Mouse (Mus musculus): ENCODE measurements at regions not wholly inside any gene's neighbourhood (a gene's known extent, or its start where the extent isn't known, plus 50 kb on each side); places are given as distances from the start of the nearest gene placed in this dataset.
A peak's percentile ranks its signal among the peaks of the same experiment; 100 is the strongest.

DNA sequence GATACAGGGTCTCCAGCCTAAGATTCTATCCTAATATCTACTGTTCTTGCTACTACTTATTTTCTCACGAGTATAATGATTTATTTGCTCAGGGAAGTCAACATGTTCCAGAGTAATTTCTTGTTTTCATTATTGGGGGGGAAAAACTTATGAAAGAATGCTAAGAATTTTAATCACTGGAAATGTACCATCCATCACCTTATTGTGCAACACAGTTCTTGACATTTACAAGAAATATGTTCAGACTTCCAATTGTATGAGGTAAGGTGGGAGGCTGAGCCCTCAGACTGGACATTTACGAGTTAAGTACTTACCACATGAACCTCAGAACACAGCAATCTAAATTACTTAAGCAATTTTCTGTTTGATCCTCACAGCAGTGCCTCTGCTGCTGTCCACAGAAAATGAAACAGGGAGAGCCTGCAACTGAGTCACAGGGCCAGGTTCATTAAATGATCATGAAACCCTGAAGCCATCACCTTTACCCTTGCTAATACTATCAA is 118.1 kb upstream of the Tmtc1 start:
- H3K4me3 ChIP-seq = no peak overlapping the region
- H3K4me2 ChIP-seq = no peak overlapping the region
- ATAC-seq (ENCODE audit: low FRiP score, low read depth) = no peak
- H3K9ac ChIP-seq = no peak overlapping the region
- no peak overlapping the region for H3K27ac ChIP-seq (replicated peaks)
- H3K27me3 ChIP-seq = no peaks in the 10 kb centered on the region
- no peaks in the 10 kb centered on the region for H3K36me3 ChIP-seq
- WGBS = 69% methylated on average over 2 of the region's 2 CpGs
- H3K4me1 ChIP-seq (replicated peaks) = no peaks in the 10 kb centered on the region; the same call in 1 of the 2 replicates
- H3K9me3 ChIP-seq = no peaks in the 10 kb centered on the region

DNA sequence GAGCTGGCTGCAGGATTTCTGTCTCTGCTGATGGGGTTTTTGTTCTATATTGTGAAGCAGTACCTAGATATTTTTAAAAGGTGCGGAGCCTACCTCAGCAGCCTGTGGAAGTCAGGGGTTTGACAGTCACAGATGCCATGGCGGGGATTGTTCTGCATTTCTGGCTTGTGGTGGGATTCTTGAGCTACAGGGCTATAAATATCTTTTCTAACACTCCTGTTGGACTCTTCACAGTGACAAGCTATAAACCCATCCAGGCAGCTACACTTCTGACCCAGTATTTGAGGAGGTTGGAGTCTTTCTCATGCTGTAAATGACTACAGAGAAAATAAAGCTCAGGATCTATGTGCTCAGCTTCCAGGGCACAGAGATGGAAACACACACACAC is 112.3 kb upstream of the Tmtc1 start:
- no peak overlapping the region for H3K4me3 ChIP-seq
- no peaks in the 10 kb centered on the region for H3K9me3 ChIP-seq
- H3K36me3 ChIP-seq = no peaks in the 10 kb centered on the region
- no peak for ATAC-seq (ENCODE audit: low FRiP score, low read depth)
- H3K9ac ChIP-seq = no peak overlapping the region
- 87% methylated on average over 2 of the region's 2 CpGs for WGBS
- H3K4me1 ChIP-seq (replicated peaks) = no peaks in the 10 kb centered on the region
- no peak overlapping the region for H3K4me2 ChIP-seq
- no peak overlapping the region for H3K27ac ChIP-seq (replicated peaks)
- no peaks in the 10 kb centered on the region for H3K27me3 ChIP-seq

DNA sequence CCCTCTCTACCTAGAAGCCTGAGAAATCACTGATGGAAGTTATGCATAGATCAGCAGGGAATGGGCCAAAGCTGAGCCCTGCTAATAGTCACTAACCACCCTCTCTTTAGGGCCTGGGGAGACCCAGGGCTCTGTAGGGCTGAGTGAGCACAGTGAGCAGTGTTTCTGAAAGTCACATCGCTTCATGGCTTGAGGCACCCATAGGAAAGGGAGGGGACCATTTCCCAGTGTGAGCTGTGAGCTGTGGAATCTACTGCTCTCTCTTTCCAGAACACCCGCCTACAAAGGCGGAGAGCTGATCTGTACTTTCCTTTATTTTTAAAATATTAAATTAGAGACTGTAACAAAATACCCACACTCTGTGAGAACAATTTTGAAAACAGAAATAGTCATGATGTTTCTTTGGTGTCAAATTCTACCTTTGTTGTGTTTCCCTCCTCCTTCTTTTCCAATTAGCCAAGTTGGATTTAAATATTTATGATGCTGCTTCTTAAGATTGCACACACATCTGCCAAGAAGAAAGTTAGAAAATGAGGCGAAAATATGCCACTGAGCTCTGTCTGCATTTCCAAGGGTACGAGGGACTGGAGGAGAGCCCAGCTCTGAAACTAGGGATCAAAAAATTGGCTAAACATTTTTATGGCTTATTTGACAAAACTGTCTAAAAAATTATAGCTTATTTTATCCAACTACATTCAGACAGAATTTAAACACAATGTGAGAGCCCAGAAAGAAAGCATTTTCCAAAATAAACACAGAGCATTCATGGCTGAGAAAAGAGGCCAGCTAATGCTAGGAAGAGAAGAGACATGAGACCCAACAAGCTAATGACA is 111.7 kb upstream of the Tmtc1 start:
- no peaks in the 10 kb centered on the region for H3K4me1 ChIP-seq (replicated peaks)
- H3K4me3 ChIP-seq = no peak overlapping the region
- no peak overlapping the region for H3K4me2 ChIP-seq
- WGBS = 72% methylated on average over 5 of the region's 5 CpGs
- no peak; the same call in 1 of the 2 replicates for ATAC-seq (ENCODE audit: low FRiP score, low read depth)
- no peak overlapping the region for H3K27ac ChIP-seq (replicated peaks)
- no peaks in the 10 kb centered on the region for H3K36me3 ChIP-seq
- no peaks in the 10 kb centered on the region for H3K9me3 ChIP-seq
- H3K9ac ChIP-seq = no peak overlapping the region
- H3K27me3 ChIP-seq = no peaks in the 10 kb centered on the region

DNA sequence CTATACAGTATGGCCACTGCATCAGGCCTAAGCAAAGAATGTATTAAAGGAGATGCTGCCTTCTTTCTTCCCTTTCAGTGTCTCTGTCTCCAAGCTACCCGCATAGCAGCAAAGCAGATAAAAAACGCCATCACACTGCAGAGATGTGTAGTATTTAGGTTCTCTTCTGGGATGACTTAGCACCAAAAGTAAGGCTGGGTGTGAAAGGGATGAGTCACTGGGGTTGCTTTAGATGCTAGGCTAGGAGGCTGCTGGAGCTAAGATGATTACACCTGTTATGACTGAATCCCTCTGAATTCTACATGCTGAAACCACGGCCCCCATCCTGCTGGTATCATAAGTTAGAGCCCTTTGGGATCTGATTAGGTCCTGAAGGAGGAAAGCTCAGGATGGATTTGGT is 110.3 kb upstream of the Tmtc1 start:
- Histone ChIP-seq H3K4me1 (replicated peaks) (no peaks in the 10 kb centered on the region), H3K9me3 (no peaks in the 10 kb centered on the region), H3K4me2 (no peak overlapping the region), H3K27me3 (no peaks in the 10 kb centered on the region), H3K9ac (no peak overlapping the region), H3K27ac (replicated peaks) (no peak overlapping the region), H3K4me3 (no peak overlapping the region), H3K36me3 (no peaks in the 10 kb centered on the region)
- 91% methylated on average over 3 of the region's 3 CpGs for WGBS
- ATAC-seq (ENCODE audit: low FRiP score, low read depth) = no peak

DNA sequence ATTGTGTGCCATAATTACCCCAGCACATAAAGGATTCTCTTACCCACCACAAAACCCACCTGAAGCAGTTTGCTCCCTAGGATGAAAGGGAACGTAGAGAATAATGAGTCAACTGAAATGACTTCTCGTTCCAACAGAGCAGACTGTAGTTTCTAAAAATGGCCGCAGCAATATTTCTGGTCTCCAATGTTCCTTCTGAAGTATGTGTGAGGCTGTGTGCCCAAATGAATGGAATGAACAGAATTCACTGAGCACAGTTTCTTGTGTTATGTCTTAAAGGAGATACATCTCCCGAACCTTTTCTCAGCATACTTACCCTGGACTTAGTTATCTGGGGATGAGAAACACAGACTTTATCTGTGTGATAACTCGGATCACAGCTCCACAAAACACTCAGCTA is 109.4 kb upstream of the Tmtc1 start:
- H3K27me3 ChIP-seq = no peaks in the 10 kb centered on the region
- 78% methylated on average over 5 of the region's 5 CpGs for WGBS
- H3K27ac ChIP-seq (replicated peaks) = no peak overlapping the region
- no peaks in the 10 kb centered on the region for H3K4me1 ChIP-seq (replicated peaks)
- H3K36me3 ChIP-seq = no peaks in the 10 kb centered on the region
- H3K4me2 ChIP-seq = no peak overlapping the region
- no peak overlapping the region for H3K9ac ChIP-seq
- no peaks in the 10 kb centered on the region for H3K9me3 ChIP-seq
- no peak overlapping the region for H3K4me3 ChIP-seq
- ATAC-seq (ENCODE audit: low FRiP score, low read depth) = no peak

DNA sequence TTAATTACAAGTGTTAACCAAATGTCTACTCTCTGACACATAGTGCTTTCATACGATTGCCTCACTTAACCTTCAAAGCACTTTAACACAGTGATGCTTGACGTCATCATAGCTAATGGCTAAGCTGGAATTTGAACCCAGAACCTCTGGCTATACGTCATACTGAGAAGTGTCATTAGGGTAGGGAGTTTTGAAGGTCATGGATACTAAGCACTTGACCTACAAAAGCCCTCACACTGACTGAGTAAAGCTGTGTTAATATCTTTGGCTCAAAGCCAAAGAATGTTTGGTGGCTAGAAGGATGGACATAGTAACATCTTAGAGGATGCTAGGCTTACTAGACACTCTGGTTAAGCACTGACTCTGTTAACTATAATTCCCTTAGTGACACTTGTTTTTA is 106.9 kb upstream of the Tmtc1 start:
- H3K4me3 ChIP-seq = no peak overlapping the region
- no peaks in the 10 kb centered on the region for H3K4me1 ChIP-seq (replicated peaks)
- no peak overlapping the region for H3K9ac ChIP-seq
- H3K27me3 ChIP-seq = no peaks in the 10 kb centered on the region
- H3K4me2 ChIP-seq = no peak overlapping the region
- ATAC-seq (ENCODE audit: low FRiP score, low read depth) = no peak
- 72% methylated on average over 3 of the region's 3 CpGs for WGBS
- no peaks in the 10 kb centered on the region for H3K9me3 ChIP-seq
- H3K27ac ChIP-seq (replicated peaks) = no peak overlapping the region
- no peaks in the 10 kb centered on the region for H3K36me3 ChIP-seq

DNA sequence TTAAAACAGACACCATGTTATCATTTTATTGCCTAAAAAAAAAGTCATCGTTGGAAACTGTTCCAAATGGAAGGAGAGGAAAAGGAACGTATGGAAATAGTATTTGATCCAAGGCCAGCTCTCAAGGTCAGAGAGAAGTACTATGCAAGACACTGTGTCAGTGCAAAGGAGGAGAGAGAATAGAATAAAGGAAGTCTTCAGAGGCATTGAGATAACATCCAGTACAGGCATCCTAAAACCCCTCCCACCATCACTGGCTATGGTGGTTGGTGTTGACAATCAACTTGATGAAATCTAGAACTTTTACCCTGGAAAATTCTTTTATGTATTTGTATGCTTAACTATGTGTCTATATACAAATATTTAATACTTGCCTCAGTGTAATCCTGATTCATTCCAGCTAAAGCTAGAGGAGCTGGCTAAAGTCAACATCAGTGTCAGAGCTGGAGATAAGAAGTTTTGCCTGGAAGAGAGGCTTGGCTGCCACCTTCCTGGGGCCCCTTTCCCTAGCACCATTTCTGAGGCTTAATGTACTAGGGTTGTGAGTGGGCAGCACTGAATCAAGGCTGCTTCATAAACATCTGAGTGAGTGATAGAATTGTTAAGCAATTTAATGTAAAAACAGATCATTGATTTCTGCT is 104.1 kb upstream of the Tmtc1 start:
- Histone ChIP-seq H3K27me3 (no peaks in the 10 kb centered on the region), H3K4me1 (replicated peaks) (no peaks in the 10 kb centered on the region), H3K9me3 (no peaks in the 10 kb centered on the region), H3K4me2 (no peak overlapping the region), H3K4me3 (no peak overlapping the region), H3K36me3 (no peaks in the 10 kb centered on the region), H3K9ac (no peak overlapping the region), H3K27ac (replicated peaks) (no peak overlapping the region)
- 87% methylated on average over 2 of the region's 2 CpGs for WGBS
- ATAC-seq (ENCODE audit: low FRiP score, low read depth) = no peak

DNA sequence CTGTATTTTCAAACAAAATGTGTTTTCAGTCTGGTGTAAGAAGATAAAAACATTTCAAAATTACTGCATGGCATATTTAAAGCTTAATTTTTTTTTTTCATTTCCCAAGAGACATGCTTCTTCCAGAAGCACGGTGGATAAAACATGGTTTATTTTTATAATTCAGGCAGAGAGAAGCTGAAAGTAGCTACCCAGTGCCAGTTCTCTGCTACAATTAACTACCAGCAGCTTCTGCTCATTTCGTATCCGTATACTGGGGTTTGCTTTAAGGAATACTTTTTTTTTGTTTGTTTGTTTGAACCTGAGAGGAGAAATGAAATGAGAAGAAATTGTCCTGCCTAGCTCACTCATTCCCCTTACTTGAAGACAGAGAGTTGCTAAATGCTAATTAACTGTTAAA is 98.9 kb upstream of the Tmtc1 start:
- H3K4me2 ChIP-seq = no peak overlapping the region
- ATAC-seq (ENCODE audit: low FRiP score, low read depth) = no peak

DNA sequence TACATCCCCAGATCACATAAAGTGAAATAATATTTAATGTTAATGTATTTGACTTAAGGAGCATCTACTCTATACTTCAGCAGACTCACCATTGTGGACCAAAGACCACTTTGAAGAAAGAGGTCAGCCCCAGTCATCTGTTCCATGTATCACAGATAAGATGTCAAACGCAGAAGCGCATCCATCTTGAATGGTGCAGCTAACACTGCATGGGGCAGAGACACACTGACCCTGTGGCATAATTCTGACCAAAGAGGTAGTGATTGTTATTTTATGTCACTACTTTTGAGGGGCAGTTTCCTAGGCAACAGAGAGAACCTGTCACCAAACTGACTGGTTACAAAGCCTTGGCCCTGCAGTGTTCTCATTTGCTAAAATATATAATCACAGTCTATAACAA is 97.8 kb upstream of the Tmtc1 start:
- no peak overlapping the region for H3K4me2 ChIP-seq
- WGBS = 84% methylated on average over 2 of the region's 2 CpGs
- H3K9me3 ChIP-seq = no peaks in the 10 kb centered on the region
- H3K27me3 ChIP-seq = no peaks in the 10 kb centered on the region
- no peak overlapping the region for H3K4me3 ChIP-seq
- ATAC-seq (ENCODE audit: low FRiP score, low read depth) = no peak
- no peak overlapping the region for H3K27ac ChIP-seq (replicated peaks)
- H3K4me1 ChIP-seq (replicated peaks) = no peaks in the 10 kb centered on the region
- H3K36me3 ChIP-seq = no peaks in the 10 kb centered on the region
- no peak overlapping the region for H3K9ac ChIP-seq

More for the DNA sequence above, 98.9 kb upstream of the Tmtc1 start:
- H3K9ac ChIP-seq = no peak overlapping the region
- no peak overlapping the region for H3K4me3 ChIP-seq
- no peaks in the 10 kb centered on the region for H3K36me3 ChIP-seq
- WGBS = 69% methylated on average over 3 of the region's 3 CpGs
- H3K4me1 ChIP-seq (replicated peaks) = no peaks in the 10 kb centered on the region
- H3K9me3 ChIP-seq = no peaks in the 10 kb centered on the region
- no peaks in the 10 kb centered on the region for H3K27me3 ChIP-seq
- no peak overlapping the region for H3K27ac ChIP-seq (replicated peaks)

DNA sequence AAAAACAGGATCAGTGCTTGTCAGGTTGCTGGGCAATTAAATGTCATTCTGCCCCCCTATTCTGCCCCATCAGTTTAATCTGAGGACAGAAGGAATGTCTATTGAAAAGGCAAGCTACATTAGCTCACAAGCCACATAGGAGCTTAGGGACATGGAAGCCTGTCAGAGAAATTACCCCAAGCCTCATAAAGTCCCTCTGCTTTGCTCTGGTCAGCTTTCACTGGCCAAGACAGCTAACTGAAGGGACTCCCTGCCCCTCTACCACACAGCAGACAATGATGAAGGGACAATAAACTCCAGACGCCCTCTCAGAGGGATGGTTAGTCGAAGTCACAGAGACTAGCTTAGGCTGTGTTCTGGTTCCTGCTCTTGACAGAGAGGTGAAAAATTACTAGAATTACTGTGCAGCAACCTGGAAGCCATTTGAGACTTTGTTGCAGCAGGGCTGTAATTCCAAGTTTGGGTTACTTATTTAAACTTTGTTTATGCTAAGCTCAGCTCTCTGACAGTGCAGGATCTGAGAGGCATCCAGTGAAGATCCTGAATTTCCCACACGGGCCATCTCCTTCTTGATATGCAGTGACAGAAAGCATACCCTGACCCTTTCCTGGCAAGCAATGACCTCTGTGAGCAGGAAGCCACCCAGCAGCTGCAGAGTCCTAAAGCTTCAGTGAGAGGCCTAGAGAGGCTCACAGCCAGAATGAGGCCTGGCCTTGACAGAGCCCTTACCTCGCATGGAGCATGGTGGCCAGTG is 95.2 kb upstream of the Tmtc1 start:
- H3K9ac ChIP-seq = no peak overlapping the region
- H3K4me3 ChIP-seq = no peak overlapping the region
- no peaks in the 10 kb centered on the region for H3K9me3 ChIP-seq
- no peaks in the 10 kb centered on the region for H3K4me1 ChIP-seq (replicated peaks)
- H3K27me3 ChIP-seq = no peaks in the 10 kb centered on the region
- no peak overlapping the region for H3K4me2 ChIP-seq
- 48% methylated on average over 4 of the region's 4 CpGs for WGBS
- H3K27ac ChIP-seq (replicated peaks) = no peak overlapping the region
- H3K36me3 ChIP-seq = no peaks in the 10 kb centered on the region
- peak; percentile 30; the same call in 1 of the 2 replicates for ATAC-seq (ENCODE audit: low FRiP score, low read depth)

DNA sequence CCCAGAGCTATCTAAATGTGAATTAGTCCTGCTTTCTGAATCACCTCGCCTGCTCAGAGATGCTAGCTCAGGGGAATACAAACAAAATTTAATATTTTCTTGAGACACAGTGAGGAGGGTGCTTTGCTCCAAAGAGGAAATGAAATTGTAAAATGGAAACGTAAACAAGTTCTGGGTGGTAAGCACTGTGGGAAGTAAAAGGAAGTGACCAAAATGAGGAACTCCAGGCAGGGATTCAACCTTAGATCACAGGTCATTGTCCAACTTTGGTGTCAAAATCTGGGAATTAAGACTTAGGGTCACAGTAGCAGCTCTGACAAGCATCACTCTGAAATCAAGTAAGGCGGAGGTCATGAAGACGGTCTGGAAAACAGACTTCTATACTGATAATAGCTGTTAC is 90.2 kb upstream of the Tmtc1 start:
- ATAC-seq (ENCODE audit: low FRiP score, low read depth) = no peak
- 80% methylated on average over 4 of the region's 4 CpGs for WGBS
- no peak overlapping the region for H3K27ac ChIP-seq (replicated peaks)
- H3K9ac ChIP-seq = no peak overlapping the region
- no peak overlapping the region for H3K4me2 ChIP-seq
- no peaks in the 10 kb centered on the region for H3K9me3 ChIP-seq
- H3K4me1 ChIP-seq (replicated peaks) = no peaks in the 10 kb centered on the region
- H3K36me3 ChIP-seq = no peaks in the 10 kb centered on the region
- no peaks in the 10 kb centered on the region for H3K27me3 ChIP-seq
- H3K4me3 ChIP-seq = no peak overlapping the region

DNA sequence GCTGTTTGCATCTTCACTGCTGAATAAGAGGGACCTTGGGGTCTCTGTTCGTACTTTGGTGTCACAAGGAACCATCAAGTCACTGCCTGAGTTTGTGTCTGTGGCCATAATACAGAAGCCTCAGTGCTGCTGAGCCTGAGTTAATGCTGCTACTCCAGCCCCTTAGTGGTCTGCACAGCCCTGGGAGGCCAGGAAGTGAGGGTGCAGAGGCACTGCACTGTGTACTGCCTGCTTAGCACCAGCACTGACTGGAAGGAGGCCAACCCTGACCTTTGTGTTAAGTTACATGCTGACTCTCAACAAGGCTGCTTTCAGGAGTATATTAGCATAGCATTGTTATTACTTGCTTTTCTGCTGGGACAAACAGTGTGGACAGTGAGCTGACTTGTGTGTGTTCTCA is 86.9 kb upstream of the Tmtc1 start:
- Histone ChIP-seq H3K27ac (replicated peaks) (no peak overlapping the region), H3K9me3 (no peaks in the 10 kb centered on the region), H3K27me3 (no peaks in the 10 kb centered on the region), H3K36me3 (no peaks in the 10 kb centered on the region), H3K4me1 (replicated peaks) (no peaks in the 10 kb centered on the region), H3K4me3 (no peak overlapping the region), H3K9ac (no peak overlapping the region), H3K4me2 (no peak overlapping the region)
- 91% methylated on average over 1 of the region's 1 CpGs for WGBS
- ATAC-seq (ENCODE audit: low FRiP score, low read depth) = no peak

Measured in hindbrain, embryonic 15.5 days (tissue).